Mouse (Mus musculus) liver, adult 2 months (tissue): ENCODE results near the gene Apex2. TPM values are rescaled to one million over a fixed set of nuclear protein-coding genes. Genes with fewer than 3 reads are reported as not detected.
A peak's percentile ranks its signal among the peaks of the same experiment; 100 is the strongest.

Source experiments
- DNase-seq: peaks from one replicate; pipeline ENCODE4 v3.0.0-alpha.2; 2011; ENCODE audit warnings: low read depth, low spot score; ENCODE audit errors: extremely low read depth
- H3K27ac ChIP-seq: fragments of 200-500 bp; replicated peaks from 2 replicates; pipeline ENCODE4 v1.5.1; 2012; ENCODE audit warnings: low read depth, mild to moderate bottlenecking, control low read depth, inconsistent platforms, low read length; ENCODE audit not compliant: insufficient read depth
- H3K27me3 ChIP-seq: fragments of 200-500 bp; 2 replicates; pipeline ENCODE4 v1.6.1; 2012; ENCODE audit warnings: mild to moderate bottlenecking, moderate library complexity, low read length, inconsistent platforms; ENCODE audit not compliant: control insufficient read depth, insufficient read depth
- H3K36me3 ChIP-seq: fragments of 200-500 bp; 2 replicates; pipeline ENCODE4 v1.6.1; 2012; ENCODE audit warnings: low read length, inconsistent platforms; ENCODE audit not compliant: control insufficient read depth, insufficient read depth
- H3K4me1 ChIP-seq: fragments of 200-500 bp; 2 replicates; pipeline ENCODE4 v1.6.1; 2011; ENCODE audit warnings: low read length; ENCODE audit not compliant: control insufficient read depth, insufficient read depth
- H3K4me3 ChIP-seq: fragments of 200-500 bp; 2 replicates; pipeline ENCODE4 v1.5.1; 2011; ENCODE audit warnings: low read depth, mild to moderate bottlenecking, control low read depth, low read length, moderate library complexity; ENCODE audit not compliant: insufficient read depth
- H3K79me2 ChIP-seq: fragments of 200-500 bp; 2 replicates; pipeline ENCODE4 v1.6.1; 2012; ENCODE audit warnings: inconsistent platforms, mild to moderate bottlenecking, low read length, moderate library complexity; ENCODE audit not compliant: control insufficient read depth, insufficient read depth
- H3K9ac ChIP-seq: fragments of 200-500 bp; 2 replicates; pipeline ENCODE4 v1.6.1; 2012; ENCODE audit warnings: low read depth, mild to moderate bottlenecking, control low read depth, inconsistent platforms, low read length
- CTCF ChIP-seq: fragments of 200-500 bp; IDR thresholded peaks from 2 replicates; pipeline ENCODE4 v1.5.1; 2011; ENCODE audit warnings: low read depth, low read length, control low read depth
- POLR2A ChIP-seq: fragments of 200-500 bp; IDR thresholded peaks from 2 replicates; pipeline ENCODE4 v1.6.1; 2011; ENCODE audit warnings: low read length, control low read depth; ENCODE audit not compliant: insufficient read depth; ENCODE audit errors: extremely low read depth
- WGBS: fragments of 180-500 bp; shearing (Covaris S2); methylation state at CpG from one replicate; pipeline ENCODE4 v1.1.7; 2018; 5-methylcytosine and 5-hydroxymethylcytosine counted together
- polyA plus RNA-seq: library from polyadenylated mRNA; depleted of rRNA; stranded (reverse); fragments of >200 nt; gene quantifications from 2 replicates; pipeline ENCODE4 v1.2.3, GENCODE M21; 2012; rRNA removed
- total RNA-seq: library from RNA; depleted of rRNA; stranded (reverse); fragments of >200 nt; gene quantifications from 2 replicates; pipeline ENCODE4 v1.2.3, GENCODE M21; 2014; rRNA removed

The Apex2 gene
- total RNA-seq (9.3 and 10.7 TPM in 2 replicates), polyA plus RNA-seq (5.6 and 5.7 TPM in 2 replicates)

GRCm38 (mm10) chrX:150589696-150590095 is at the start of gene Apex2:
Apex2 (minus strand) TSS chrX:150589868.
- WGBS, result 21% methylated on average over 5 of the region's 5 CpGs
- peaks cover 6% of the 10 kb centered on the region; the same call in 1 of the 2 replicates for H3K4me1 ChIP-seq
- no peak within 1 kb of the TSS for H3K9ac ChIP-seq
- peak; percentile 74 for DNase-seq
- no peaks in the 10 kb centered on the region for H3K36me3 ChIP-seq
- no peaks in the 10 kb centered on the region for H3K27me3 ChIP-seq
- peak within 1 kb of the TSS; percentile 7 for H3K4me3 ChIP-seq
- peak within 1 kb of the TSS; percentile 55 for H3K27ac ChIP-seq
- no peak for TF ChIP-seq CTCF
- TF ChIP-seq POLR2A, result no peak
- H3K79me2 ChIP-seq, result 0 out of 2 replicates have a peak, but pooled peaks cover 2% of the 10 kb centered on the region

GRCm38 (mm10) chrX:150636421-150636820 is 46.8 kb upstream of the Apex2 start:
- peaks cover 13% of the 10 kb centered on the region; the same call in 1 of the 2 replicates for H3K36me3 ChIP-seq
- no peak overlapping the region for H3K27ac ChIP-seq
- no peak for TF ChIP-seq POLR2A
- TF ChIP-seq CTCF, result no peak
- WGBS, result 48% methylated on average over 1 of the region's 1 CpGs
- H3K4me3 ChIP-seq, result no peak overlapping the region
- no peaks in the 10 kb centered on the region for H3K4me1 ChIP-seq
- no peaks in the 10 kb centered on the region for H3K27me3 ChIP-seq
- H3K79me2 ChIP-seq, result no peaks in the 10 kb centered on the region
- no peak overlapping the region for H3K9ac ChIP-seq
- no peak for DNase-seq

GRCm38 (mm10) chrX:150598882-150599281 is 9.2 kb upstream of the Apex2 start:
- H3K9ac ChIP-seq, result no peak overlapping the region
- H3K79me2 ChIP-seq, result 0 out of 2 replicates have a peak, but pooled peaks cover 6% of the 10 kb centered on the region
- H3K36me3 ChIP-seq, result peaks cover 2% of the 10 kb centered on the region; the same call in 1 of the 2 replicates
- peaks cover 2% of the 10 kb centered on the region; the same call in 1 of the 2 replicates for H3K4me1 ChIP-seq
- H3K27me3 ChIP-seq, result no peaks in the 10 kb centered on the region
- peak; percentile 82 for DNase-seq
- TF ChIP-seq CTCF (no peak), POLR2A (no peak)
- 25% methylated on average over 2 of the region's 2 CpGs for WGBS
- H3K4me3 ChIP-seq, result peak overlapping the region; percentile 14; the same call in 1 of the 2 replicates
- H3K27ac ChIP-seq, result no peak overlapping the region

- peak overlapping the region; percentile 72 for H3K4me3 ChIP-seq
- peak overlapping the region; percentile 88 for H3K27ac ChIP-seq
- peaks cover 4% of the 10 kb centered on the region; the same call in 1 of the 2 replicates for H3K4me1 ChIP-seq
- 24% methylated on average over 9 of the region's 9 CpGs for WGBS
- peak; percentile 64 for DNase-seq
- H3K36me3 ChIP-seq, result no peaks in the 10 kb centered on the region
- TF ChIP-seq CTCF (no peak), POLR2A (no peak)
- 0 out of 2 replicates have a peak, but pooled peaks cover 6% of the 10 kb centered on the region for H3K79me2 ChIP-seq
- H3K9ac ChIP-seq, result peak overlapping the region; percentile 83
- no peaks in the 10 kb centered on the region for H3K27me3 ChIP-seq
Observed at GRCm38 (mm10) chrX:150595016-150595760, 5.5 kb upstream of the Apex2 start.

GRCm38 (mm10) chrX:150594176-150594575 is 4.5 kb upstream of the Apex2 start:
- no peaks in the 10 kb centered on the region for H3K27me3 ChIP-seq
- H3K4me1 ChIP-seq, result peaks cover 4% of the 10 kb centered on the region; the same call in 1 of the 2 replicates
- TF ChIP-seq CTCF (no peak), POLR2A (no peak)
- DNase-seq, result peak; percentile 82
- H3K79me2 ChIP-seq, result 0 out of 2 replicates have a peak, but pooled peaks cover 6% of the 10 kb centered on the region
- H3K36me3 ChIP-seq, result no peaks in the 10 kb centered on the region
- H3K9ac ChIP-seq, result peak overlapping the region; percentile 83
- 11% methylated on average over 3 of the region's 3 CpGs for WGBS
- peak overlapping the region; percentile 88 for H3K27ac ChIP-seq
- H3K4me3 ChIP-seq, result peak overlapping the region; percentile 72
